Mouse (Mus musculus) layer of hippocampus, adult 18-20 months (tissue): ENCODE data around the gene Tbc1d20. TPM values are rescaled to one million over a fixed set of nuclear protein-coding genes. Genes with fewer than 3 reads are reported as not detected.
"Not testable (repeated sequence)": the region's sequence is repeated elsewhere in the genome, so short reads cannot be mapped to it uniquely, and the experiment has no call there.

ENCODE experiments used
- DNase-seq, 2 experiments: peaks; one replicate each; pipeline ENCODE4 v3.0.0; 2022; ENCODE audit warnings: low spot score in 2 of 2
- long read RNA-seq: library from polyadenylated mRNA; stranded (forward); transcript quantifications from one replicate; pipeline ENCODE4 v2.0.0, GENCODE M21; 2021
- total RNA-seq, 2 experiments: library from RNA; stranded (reverse); gene quantifications; 2 replicates each; pipeline ENCODE4 v1.2.3; 2021

Tbc1d20 gene
- 10 to 100 TPM; 50.8 to 54.8 TPM for total RNA-seq
- long read RNA-seq, transcript Tbc1d20-201 (8 exons, 3,386 nt): major isoform, 33 of 49 reads
- long read RNA-seq, partial matches to known transcripts: 9 of 49 reads
- long read RNA-seq, other reads (novel, unspliced or antisense): 6 of 49 reads

DNA sequence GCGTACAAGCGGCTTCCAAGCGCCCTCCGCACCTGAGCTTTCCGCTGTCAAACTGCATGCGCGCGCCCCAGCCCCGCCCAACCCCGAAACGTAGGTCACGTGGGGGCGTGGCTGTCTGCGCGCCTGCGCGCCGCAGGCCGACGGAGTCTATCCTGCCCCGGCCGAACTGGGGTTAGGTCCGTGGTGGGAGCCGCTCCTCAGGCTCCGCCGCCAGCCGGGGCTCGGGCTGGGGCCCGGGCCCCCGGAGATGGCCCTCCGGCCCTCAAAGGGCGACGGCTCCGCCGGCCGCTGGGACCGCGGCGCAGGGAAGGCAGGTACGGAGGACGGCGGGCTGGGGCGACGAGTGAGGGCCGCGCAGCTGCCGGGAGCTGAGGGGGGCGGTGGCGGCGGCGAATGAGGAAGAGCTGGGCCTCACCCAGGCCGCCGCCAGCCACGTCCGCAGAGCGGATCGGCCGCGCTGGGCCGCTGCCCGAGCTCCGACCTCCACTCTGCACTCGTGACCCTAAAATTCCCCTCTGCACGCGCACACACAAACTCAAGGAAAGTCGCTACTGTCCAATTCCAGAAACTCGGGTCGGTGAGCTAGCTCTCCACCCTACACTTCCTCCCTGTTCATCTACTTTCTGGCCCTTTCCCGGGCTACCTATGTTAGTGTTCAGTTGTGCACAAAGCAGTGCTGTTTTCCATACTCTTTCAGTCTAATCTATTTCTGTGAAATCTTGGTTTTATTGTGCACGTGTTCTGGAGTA is at the start of gene Tbc1d20:
Tbc1d20 (plus strand) TSS at position 102 of the 749 bp plus-strand sequence.
- peak; percentile 86 to 93 for DNase-seq

DNA sequence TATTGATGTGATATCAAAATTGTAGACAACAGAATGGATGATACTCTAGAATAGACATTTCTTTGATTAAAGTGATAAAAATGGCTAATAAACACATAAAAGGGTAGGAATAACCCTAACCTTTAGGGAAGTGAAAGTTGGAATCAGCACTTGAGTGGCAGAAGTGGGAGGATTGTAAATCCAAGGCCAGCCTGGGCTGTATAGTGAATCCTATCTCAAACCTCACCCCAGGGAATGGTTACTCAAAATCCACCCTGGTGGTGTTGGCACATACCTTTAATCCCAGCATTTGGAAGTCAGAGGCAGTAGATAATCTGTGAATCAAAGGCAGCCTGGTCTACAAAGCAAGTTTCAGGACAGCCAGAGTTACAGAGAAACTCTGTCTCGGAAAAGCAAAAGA is 46.4 kb upstream of the Tbc1d20 start:
- no peak for DNase-seq

DNA sequence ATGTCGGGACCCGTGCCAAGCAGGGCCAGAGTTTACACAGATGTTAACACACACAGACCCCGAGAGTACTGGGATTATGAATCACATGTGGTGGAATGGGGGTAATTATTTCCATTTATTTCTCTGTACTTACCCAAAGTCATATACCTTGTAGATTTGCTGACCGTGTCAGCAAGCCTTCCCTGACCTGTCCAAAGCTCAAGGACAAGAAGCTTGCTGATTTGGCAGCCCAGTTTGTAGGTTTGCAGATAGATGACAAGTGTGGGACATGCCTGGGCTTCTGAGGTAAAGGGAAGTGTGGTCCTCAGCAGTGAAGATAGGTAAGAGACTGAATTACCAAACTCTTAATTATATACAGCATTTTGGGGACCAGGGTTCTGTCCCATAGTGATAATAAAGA is 43.1 kb upstream of the Tbc1d20 start:
- DNase-seq: no peak

DNA sequence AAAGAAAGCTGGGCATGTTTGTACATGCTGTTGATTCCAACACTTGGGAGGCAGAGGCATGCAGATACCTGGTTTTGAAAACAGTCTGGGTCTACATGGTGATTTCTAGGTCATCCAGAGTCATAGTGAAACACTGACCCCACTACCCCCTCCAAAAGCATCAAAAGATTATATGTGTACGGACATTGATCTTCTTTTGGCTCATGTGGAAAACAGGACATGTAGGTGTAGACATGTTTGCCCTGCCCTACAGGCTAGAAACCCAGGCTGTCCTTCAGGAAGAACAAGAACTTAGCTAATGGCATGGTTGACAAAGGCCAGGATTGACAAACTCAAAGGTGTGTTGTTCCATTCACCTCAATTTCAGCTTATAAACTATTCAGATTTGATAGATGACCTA is 33.9 kb upstream of the Tbc1d20 start:
- no peak for DNase-seq

DNA sequence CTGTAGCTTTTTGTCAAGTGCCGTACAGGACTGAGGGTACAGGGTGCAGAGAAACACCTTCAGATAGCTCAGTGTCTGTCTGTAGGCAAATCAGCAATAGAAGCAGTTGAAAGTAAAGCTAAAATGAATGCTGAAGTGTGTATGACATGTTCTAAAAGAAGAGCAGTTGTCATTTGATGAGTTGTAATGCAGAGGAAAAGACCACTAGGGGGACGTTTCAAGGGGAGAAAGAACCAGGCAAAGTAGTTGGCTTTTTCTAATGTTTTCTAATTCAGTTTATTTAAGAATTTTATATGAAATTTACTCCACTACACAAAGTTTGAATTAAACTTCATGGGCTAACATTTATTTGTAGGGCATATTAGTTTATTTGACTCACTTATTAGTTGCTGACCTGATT is 20.0 kb upstream of the Tbc1d20 start:
- DNase-seq: no peak

DNA sequence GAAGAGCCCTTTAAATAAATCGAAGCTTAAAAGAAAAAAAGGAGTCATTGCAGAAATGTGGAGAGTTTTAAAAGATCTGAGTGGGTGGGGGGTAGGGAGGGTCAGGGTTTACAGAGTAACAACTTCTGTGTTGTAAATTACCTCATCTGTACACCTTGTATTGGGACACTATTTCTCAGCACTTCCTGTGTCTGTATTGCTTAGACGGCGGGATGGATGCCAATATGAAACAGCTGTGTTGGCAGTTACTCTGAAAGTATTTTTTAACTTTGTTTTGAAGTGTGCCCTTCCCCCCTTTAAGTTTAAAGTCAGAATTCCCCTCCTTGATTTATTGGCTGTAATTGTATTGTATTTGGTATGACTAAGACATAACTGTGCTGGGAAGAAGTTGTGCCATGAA is 12.2 kb upstream of the Tbc1d20 start:
- DNase-seq: no peak

DNA sequence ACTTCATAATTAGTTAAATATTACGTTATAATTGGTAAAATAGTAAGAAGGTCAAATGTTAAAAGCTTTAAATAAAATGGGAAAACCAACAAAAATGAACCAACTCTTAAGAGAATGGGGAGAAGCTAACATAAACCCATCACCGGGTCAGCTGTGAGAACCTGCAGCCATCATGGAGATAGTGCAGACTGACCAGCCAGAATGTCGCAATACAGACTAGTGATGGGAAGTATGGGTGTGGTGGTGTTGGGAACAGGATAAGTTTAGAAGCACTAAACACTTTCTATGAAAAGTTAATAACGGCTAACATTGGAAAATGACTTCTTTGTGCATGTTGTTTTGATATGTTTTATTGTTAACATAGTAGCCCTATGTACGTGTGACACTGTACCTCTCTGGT is 6.1 kb upstream of the Tbc1d20 start:
- DNase-seq: no peak

DNA sequence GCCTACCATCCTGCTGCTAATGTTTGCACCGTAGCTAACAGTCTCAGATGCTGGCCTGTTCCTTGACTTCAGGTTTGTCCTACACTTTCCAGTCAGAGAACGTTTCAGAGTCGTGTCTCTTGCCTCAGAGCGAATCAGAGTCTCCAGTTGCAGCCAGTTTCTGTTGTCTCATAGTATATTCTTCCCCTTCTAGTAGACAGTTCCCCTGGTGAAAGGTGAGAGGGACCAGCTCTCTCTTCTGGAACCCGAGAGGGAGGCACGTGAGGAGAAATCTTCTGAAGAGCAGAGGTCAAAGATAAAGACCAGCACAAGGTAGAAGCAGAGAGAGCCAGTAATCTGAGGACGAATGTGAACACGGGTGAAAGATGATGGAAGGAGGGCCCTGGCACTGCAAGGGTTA is 5.6 kb upstream of the Tbc1d20 start:
- no peak for DNase-seq

DNA sequence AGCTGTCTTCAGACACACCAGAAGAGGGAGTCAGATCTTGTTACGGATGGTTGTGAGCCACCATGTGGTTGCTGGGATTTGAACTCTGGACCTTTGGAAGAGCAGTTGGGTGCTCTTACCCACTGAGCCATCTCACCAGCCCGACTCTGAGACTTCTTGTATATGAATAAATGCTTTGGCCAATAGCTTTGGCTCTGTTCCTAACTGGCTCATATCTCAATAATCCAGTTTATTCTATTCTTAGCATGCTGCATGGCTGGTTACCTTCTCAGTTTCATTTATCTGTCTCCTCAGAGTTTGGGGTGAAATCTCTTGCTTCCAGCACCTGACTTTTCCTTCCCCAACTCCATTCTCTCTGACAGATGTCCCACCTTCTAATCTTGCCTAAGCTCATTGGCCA is 4.0 kb upstream of the Tbc1d20 start:
- not testable (repeated sequence) for DNase-seq

DNA sequence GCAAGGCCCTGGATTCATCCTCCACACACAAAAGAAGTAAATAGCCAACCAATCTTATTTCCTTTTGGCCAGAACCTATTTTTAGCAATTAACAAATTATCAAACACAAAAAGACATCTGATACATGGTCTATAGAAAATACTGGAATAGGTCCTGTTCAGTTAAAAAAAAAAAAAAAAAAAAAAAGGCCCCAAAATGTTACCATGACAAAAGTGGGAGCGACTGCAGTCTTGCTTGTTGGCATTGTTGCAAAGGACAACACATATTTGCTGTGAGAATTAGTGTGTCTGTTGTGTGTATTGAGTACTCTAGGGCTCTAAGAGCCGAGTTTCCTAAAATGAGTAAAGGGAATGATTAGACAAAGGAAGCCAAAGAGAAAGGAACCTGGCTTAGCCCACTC is 1.2 kb upstream of the Tbc1d20 start:
- no peak for DNase-seq

DNA sequence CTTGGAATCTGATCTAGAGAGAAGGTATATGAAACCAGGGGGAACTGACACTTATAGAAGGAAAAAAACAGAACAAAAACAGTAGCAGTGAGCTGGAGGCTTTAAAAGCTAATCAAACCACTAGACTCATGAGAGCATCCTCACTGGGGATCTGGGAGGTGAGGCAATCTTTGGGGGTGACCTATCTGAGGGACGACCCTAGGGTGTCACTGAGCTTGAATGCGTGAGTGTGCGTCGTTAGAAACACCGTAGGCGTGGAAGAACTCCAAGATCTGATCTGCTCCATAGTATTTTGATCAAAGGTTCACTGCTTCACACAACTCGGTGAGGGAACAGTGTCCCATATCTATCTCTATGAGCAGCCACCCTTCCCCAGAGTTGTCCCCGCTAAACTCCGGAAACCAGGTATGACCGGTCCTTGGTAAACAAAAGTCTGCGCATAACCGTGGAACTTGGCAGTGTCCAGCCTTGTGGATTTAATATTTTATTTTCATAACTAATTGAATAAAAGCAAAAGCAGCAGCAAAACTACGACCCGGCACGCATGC is 375 bp upstream of the Tbc1d20 start:
- DNase-seq: no peak

DNA sequence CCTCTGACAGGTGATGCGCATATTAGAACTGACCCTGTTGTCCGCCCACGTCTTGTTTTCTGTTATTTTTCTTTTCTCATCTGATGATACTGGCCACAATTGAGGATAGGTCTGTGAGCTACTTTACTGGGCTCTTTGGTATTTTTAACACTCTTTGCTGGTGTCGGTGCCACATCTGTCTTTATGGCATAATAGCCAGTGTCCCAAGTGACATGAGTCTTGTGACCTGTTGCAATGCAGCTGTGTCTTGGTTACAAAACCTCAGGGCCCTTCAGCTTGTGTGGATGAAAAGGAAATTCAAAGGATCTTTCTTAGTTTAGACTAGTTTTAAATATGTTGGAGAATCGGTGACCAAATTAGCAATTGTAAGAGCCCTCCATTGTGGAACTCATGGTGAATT is 913 bp downstream of the Tbc1d20 start:
- DNase-seq: no peak

DNA sequence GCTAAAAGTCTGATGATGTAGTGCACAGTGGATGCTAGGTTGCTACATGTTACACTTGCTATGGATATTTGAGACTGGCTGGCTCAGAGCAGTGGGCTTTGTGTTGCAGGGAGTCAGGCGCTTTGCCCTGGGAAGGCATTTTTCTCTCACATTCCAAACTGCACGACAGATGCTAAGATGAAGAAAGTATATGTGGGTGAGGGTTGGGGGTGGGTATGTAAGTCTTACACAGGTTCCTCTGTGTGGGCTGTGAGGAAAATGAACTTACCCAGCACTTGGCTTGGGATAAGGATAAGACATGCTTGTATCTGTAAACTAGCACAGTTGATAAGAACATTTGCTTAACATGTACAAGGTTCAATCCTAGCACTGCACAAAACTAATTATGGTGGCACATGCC is 9.2 kb downstream of the Tbc1d20 start:
- DNase-seq: no peak

DNA sequence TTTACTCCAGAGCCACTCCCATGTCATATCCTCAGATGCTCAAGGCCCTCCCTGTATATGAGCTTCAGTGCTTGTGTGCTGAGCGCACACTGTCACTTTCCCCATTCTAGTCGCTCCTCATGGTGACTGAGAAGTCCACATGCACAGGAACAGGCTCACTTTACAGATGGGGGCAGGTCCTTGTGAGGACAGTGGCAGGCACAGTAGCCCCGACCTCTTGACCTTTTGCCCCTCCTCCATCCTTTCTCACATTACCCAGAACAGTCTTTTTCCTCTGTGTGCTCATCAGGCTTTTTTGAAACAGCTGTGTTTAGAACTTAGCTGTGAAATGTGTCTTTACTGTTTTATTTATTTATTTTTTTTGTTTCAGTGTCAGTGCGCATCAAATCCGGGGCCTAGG is 10.2 kb downstream of the Tbc1d20 start:
- no peak for DNase-seq

DNA sequence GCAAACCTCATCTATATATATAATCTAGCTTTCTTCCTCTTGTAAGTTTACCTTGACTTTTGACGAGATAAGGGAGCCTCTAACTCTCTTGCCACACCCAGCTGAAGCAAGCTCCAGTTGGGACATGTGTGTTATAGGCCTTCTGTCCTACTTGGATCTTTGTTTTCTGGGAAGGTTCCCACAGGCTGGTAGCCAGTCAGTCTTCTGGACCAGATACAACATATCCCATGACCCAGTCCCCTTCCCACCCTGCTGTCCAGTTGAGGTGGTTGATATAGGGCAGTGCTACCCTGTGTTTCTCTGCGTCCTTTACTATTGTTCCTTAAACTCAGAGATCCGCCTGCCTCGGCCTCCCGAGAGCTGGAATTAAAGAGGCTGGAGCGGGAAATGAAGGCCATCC is 11.9 kb downstream of the Tbc1d20 start:
- no peak for DNase-seq

DNA sequence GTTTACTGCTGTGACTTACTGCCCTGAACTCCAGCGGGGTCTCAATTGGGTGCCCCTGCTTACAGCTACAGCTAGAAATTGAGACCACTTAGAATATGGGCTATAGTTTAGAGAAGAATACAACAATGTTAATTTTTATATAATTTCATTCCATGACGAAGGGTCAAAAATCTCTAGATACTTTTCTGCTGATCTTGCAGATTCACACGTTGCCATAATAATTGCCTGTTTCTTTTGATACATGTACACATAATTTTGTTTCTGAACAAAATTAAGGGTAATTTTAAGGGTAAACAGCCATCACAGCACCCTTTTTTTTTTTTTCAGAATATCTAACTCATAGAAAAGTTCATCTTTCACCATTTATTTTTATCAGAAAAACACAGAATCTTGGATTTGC is 13.6 kb downstream of the Tbc1d20 start:
- no peak for DNase-seq

DNA sequence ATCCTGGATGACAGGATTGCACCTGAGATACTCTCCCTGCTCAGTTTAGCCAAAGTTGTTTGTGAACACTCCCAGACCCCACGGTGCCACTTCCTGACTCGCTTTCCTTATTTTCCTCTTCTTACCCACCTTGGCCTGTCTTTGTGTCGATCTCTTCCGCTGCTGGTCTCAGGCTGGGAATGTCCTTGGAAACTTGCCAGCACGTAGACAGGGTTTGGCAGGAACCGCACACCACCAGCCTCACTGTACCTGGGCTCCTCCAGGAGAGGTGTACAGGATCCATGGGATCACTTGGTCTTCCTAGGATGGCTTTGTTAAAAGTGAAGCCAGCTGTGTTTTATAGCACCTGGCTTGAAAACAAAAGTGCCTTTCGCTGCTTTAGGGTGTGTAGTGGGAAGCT is 19.4 kb downstream of the Tbc1d20 start:
- DNase-seq: no peak

DNA sequence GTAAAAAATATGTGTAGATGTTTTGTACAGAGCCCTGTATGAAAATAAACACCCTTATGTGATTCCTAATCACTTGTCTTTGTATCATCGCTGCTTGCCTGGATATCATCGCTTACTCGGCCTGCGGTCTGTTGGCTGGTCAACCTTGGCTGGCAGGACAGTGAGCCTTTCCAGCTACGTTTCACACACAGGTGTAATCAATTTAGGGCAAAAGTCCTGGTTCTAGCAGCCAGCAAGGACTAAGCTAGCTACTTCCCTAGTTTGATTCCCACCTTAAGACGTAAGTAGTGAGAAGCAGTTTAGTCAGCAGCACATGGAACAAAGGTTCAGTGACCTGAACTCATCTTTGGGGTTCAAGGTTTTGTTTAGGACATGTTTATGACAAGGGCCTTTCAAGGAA is 20.3 kb downstream of the Tbc1d20 start:
- no peak for DNase-seq

DNA sequence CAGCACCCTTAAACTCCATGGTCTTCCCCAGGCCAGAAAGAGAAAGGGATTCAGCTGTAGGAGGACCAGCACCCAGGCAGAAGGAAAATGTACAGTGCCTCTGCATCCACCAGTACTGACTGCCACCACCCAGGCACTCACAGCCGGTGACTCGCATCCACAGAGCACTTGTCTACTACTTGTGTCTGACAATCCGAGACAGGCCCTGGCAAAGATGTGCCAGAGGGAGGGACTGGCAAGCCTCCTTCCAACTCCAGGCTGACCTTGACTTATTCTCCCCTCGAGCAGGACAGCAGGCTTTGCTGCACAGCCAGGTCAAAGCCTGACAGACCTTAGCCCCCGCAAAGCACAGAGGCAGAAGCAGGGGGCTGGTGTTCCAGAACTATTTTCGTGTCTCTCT is 23.4 kb downstream of the Tbc1d20 start:
- no peak for DNase-seq

DNA sequence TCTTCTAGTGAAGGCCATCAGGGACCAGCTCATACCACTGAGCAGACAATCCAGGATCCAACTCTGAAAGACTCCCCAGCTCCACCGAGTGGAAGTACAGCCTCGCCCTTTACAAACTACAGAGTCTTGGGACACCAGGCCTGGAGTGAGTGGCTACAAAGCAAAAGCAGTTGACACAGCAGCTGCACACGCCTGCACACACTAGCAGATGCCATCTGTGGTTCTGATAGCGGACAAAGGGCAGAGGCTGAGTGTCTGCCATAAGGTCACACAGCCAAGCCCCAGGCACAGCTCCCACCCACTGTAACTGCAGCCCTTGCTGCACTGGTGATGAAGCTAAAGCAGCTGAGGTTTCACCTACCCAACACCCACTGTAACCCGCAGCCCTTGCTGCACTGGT is 27.9 kb downstream of the Tbc1d20 start:
- no peak for DNase-seq

DNA sequence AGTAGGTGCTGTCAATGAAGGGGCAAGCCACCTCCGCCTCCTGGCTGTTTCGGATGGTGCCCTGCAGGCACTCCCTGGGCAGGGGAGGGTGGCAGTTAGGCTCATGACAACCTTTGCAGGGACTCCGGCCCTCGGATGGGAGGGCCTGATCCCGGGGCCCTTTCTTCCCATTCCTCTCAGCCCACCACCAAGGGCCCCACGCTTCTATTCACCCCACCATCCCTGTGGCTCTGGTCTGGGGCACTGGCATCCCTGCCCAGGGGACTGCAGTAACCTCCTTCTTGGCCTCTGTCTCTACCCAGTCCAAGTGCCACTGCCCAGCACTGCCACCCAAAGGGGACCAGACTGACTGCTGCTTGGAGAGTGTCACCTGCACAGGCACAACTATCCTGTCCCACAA is 28.6 kb downstream of the Tbc1d20 start:
- DNase-seq: no peak

DNA sequence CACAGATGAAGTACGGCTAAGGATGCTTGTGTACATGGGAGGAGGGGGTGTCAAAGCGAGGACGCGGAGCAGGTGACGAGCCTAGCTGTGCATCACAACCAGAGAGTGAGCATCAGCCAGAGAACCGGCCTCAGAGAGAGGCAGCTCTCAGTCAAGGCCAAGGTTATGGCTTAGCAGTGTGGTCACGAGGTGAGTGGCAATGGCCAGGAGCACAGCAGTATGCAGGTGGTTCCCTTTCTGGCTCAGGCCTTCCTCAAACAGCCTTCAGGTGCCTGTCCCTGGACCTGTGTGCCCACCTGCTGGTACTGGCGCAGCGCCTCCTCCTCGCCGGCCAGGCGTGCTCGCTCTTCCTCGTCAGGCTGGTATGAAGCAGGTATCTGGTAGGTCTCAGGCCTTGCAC is 30.3 kb downstream of the Tbc1d20 start:
- no peak for DNase-seq

DNA sequence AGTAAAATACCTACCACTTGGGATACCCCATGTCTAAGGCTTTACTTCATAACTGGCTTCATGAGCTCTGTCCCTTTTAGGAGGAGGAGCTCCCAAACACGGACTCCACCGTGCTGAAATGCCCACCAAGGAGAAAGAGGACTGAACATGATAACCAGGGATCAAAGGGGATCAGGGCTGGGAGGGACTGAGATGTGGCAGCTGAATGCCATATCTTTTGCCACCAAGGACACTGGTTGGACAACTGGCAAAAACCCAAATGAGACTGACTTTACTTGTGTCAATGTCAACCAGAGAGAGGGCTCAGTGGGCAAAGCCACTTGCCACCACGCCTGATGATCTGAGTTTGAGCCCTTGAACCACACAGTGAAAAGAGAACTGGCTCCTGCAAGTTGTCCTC is 31.2 kb downstream of the Tbc1d20 start:
- no peak for DNase-seq
